Mouse (Mus musculus): Measurements from ENCODE around the gene Il13ra1.
A peak's percentile ranks its signal among the peaks of the same experiment; 100 is the strongest.

The Il13ra1 gene

DNA sequence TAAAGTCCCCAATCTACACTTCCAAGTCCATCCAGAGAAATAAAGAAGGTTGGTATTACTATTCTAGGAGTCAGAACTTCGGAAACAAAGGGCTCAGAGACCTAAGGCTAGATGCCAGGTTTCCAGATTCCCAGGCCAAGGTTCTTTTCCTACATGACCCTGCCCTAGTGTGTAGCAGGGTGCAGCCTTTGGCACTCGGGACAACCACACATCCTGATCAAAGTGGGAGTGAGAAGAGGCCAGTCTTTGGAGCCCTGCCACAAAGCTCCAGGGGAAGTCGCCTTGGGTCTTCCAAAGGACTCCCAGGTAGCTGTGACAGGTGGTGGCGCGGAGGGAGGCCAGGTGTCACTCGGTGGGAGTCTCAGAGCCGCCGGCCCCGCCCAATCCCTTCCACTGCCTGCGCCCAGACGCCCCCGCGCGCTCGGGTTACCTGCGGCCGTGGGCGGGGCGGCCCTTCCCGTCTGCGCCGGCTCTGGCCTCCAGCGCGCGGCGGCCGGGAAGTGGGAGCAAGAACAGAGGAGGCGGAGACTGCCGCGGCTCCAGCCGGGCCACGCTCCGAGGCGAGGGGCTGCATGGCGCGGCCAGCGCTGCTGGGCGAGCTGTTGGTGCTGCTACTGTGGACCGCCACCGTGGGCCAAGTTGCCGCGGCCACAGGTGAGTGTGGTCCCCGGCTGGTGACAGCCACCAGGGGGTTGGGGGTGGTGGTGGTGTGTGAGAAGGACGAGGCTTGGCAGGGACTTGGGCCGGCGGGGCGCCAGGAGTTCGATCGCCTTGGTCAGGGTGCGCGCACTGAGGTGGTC lies at the start of gene Il13ra1:
Il13ra1 (plus strand) TSS at position 489 of the 800 bp plus-strand sequence.
- DNase-seq (ENCODE audit: low spot score), result peak; percentile 3

DNA sequence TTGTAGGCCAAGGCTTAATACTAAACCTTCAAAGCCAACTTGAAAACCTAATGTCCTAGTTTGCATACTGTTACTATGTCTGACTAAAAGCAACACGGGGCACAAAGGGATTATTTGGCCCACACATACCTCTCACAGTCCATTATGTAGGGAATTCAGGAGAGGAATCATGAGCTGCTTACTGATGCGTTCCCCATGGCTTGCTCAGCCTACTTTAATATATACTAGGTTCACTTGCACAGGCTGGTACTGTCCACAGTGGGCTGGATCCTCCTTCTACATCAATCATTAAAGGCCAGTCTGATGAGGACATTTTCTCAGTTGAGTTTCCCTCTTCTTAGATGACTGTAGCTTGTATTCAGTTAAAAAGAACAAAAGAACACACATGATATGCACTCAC lies 37.9 kb upstream of the Il13ra1 start:
- no peak for DNase-seq (ENCODE audit: low spot score)

DNA sequence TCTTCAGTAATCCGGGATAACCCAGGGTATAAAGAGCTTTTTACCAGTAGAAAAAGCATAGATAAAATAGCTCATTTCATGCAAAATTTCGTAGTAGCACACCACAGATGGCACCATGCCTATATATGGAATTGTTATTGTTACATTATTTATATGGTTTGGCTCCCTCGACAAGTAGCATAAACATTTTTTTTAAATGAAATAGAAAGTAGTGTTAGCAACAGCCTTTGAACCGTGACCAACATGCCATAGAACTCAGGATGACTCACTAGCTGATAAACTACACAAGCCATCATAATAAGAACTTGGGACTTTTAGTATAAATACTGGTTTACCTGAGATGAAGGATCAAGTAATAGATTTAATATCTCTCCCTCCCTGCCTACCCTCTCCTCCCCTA lies 34.7 kb upstream of the Il13ra1 start:
- DNase-seq (ENCODE audit: low spot score), result no peak

DNA sequence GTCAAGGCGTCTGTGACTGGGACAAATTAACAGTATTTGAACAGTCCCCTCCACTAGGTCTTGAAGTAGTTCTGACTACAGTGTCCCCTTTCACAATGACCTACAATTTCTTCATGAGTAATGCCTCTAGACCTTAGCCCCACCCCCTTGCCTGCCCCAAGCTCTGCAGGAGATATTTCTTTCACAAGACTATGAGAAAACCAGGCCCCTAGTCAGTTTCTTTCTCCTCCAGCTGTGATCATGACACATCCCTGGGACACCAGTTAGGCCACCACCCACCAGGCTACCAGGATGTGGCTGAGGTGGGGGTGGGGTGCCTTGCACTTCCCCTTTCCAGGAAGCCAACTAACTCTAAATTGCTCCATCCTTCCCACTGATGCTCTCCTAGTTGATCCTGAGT lies 29.0 kb upstream of the Il13ra1 start:
- DNase-seq (ENCODE audit: low spot score), result peak; percentile 33

DNA sequence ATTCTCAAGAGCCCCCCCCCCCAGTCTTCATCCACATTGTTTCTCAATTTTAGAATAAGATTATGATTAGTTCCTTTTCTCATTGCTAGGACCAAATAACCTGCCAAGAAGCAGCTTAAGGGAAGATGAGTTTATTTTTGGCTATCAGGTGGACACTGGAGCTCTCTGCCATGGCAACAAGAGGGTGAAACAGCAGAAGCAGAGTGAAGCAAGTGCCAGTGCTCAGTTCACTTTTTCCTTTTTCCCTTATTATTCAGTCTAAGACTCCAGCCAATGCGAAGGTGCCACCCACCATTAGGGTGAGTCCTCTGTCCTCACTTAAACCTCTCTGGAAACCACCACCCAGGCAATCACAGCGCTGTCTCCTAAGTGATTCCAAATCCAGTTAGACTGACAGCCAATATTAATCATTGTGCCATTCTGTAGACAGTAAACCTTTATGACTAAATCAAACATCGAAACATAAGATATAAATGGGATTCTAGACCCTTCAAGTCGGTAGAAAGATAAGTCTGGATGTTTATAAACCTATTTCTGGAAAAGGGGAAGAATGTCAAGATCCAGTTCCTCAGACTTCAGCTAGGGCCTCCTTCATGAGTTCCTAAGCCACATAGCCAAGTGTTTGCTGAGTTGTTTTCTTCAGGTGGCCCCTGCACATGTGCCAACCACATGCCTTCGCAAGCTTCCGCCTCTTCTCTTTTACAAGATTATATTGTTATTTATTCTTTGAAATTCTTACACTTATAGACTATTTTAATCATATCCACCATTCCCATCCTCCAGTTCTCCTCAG lies 23.2 kb upstream of the Il13ra1 start:
- no peak for DNase-seq (ENCODE audit: low spot score)

DNA sequence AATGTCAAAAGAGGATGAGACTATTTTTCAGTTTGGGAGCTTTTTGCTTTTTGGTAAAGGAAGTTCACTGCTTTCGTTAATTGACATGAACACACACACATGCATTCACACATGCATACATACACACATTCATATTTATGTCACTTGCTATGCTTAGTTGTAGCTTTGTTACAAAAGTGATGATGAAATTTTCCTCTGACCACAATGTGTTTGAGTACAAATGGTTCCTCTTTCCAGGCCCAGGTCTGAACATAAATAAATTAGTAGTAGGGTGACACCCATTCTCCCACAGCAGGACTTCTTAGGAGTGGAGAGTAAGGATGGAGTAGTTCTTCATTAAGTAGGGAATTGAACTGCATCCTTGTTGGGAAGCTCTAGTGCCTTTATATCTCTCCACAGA lies 11.0 kb upstream of the Il13ra1 start:
- no peak for DNase-seq (ENCODE audit: low spot score)

DNA sequence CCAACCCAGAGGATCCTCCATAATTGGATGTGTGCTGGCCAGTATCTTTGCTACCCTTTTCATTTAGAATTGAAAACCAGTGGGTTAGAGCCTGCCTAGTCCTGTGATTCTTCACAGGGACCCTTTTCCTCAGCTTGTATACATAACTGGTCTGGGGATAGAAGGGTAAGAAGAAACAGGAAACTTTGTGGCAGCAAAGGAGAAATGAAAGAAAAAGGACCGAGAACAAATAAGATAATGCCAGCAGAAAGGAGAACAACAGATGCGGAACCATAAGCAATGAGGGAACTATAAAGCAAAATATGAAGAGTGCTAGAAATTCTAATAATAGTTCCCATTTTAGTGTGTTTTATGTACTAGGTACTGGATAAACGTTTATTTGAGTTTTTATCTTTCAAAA lies 10.6 kb upstream of the Il13ra1 start:
- DNase-seq (ENCODE audit: low spot score), result no peak

DNA sequence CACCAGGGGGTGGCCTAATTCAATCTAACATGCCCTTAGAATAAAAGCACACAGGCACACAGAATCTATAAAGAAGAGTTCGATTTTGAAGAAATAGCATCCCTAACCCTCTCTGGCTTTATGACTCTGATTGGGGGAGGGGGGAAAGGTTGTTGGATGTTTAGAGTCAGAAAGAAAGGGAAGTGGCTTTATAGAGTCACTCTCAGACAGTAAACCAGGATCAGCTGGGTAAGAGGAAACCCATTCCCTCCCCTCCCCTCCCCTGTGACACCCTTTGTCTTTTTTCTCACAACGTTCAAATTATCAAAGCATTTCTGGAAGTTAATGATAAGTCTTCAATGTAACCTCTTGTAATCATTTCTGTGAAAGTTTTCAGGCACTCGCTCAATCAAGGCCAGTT lies 3.3 kb upstream of the Il13ra1 start:
- DNase-seq (ENCODE audit: low spot score), result no peak

DNA sequence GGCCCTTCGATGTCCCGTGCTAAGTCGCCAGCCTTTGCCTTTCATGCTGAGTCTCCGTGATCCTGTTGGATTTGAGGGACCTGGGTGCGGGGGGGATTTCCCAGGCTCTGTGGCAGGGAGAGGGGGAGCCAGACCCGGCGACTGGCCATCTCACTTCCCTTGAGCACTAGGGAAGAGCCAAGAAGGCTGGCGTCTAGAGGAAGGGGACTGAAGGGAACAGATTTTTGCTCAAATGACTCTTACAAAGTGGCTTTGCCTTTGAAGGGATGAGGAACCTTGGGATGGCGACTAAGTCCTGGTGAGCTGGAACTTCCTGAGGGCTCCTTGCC lies 476 bp downstream of the Il13ra1 start:
- DNase-seq (ENCODE audit: low spot score), result no peak

DNA sequence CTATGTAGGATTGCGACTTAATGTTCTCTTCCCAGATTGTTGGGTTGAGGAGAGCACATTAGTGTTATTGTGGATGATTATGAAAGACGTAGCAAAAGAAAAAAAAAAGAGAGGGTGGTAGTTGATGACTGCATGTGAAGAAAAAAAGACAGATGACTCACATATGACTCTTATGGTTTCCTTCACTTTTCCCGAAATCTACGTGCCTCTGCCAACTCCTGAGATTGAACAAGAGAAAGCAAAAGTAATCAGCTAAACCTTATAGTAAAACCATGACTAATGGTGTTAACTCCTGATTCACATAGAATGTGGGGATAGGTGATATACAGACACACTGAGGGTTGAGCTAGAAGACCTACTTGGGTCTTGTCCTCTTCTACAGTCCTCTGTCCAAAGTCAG lies 3.3 kb downstream of the Il13ra1 start:
- DNase-seq (ENCODE audit: low spot score), result no peak

DNA sequence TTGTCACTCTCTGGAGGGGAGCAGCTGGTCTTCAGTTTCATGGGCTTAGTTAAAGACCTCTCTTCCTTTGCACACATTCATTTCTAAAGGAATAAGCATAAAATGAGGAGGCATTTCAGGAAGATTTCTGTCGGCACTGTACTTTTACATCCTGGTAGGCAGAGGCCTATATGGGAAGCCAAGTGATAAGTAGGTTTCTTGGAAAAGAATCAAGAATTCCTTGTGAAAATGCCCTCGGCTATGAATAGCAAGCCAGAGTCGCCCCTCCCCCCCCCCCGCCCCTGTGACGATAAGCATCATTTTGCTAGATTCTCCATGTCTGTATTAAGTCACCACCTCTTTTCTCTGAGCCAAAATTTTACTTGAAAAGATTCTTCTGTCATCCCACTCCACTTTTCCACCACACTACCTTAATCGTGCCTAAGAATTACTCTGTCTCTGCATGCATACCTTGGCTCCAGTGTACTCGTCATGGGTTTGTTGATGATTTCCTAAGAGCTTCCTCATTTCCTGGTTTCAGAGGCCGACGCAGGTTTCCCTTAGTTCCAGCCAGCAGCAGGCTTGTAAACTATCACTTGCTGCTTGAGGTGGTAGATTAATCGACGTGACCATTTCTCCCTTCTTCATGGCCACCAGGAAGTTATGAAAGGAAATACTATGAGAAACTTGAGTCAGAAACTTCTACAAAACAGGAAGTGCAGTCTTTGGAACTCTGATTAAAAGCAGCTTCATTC lies 17.3 kb downstream of the Il13ra1 start:
- no peak for DNase-seq (ENCODE audit: low spot score)

DNA sequence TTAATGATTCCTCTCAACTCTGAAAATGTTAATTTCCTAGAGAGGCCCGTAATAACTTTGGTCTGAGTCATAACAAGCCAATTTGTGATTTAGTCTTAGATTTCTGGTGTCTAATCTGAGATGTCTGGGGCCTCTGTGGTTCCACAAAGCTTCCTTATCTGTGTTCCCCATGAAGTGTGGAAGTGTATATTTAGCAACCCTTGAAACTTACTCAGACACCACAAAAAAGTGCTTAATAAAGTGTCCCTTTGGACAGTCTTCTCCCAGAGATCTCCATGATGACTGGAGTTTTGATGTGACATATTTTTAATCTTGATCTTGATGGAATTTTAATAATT lies 17.8 kb downstream of the Il13ra1 start:
- DNase-seq (ENCODE audit: low spot score), result no peak

DNA sequence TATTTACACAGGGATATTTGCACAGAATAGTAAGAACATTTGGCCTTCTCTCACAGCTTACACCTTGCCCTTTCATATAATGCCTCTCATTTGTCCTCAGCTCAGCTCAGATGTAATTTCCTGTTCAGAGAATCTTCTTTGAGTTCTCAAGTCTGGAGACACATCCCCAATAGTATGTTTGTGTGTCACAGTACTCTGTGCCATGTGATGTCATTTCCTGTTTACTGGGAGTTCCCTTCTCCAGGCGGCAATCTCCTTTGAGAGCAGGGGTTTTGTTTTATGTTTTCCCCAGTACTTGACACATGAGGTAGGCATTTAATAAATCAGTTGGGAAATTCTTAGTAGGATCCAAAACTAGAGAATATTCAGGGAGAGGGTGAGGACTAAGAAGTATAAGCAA lies 24.4 kb downstream of the Il13ra1 start:
- DNase-seq (ENCODE audit: low spot score), result peak; percentile 2

DNA sequence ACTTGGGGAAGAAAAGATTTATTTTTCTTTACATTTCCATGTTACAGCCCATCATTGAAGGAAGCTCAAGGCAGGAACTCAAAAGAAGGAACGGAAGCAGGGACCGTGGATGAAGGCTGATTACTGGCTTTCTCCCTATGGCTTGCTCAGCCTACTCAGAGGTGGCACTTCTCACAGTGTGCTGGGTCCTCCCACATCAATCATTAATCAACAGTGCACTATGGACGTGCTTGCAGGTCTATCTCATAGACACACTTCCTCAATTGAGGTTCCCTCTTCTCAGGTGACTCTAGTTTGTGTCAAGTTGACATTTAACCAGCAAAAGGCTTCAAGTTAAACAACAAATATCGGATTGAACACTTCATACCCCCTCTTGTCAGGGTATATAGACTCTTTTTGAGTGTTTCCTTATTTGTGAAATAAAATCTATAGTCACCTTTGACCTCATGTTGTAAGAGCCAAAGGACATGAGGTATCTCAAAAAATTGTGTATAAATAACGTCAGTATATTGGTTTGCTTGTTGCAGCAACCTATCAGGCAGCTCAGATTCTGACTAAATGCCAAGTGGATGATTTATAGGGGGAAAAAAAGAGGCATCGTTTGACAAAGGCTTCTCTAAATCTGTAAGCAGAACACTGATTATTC lies 30.2 kb downstream of the Il13ra1 start:
- DNase-seq (ENCODE audit: low spot score), result no peak

DNA sequence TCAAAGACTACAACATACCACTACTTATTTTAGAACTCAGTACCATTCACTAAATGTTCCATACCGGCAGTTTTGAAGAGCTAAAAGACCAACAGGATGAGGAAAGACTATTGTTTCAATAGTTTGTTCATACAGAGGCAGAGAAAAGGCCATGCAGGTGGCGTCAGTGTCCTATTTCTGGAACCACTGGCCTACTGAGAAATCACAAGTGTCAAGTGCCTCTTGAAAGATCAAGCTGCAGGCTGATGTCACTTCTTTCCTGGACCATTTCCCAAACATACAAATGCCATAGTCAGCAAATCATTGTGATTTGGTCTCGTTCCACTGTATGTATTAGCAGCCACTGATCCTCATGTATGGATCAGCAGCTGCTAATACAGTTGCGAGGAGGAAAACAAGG lies 34.8 kb downstream of the Il13ra1 start:
- DNase-seq (ENCODE audit: low spot score), result no peak

DNA sequence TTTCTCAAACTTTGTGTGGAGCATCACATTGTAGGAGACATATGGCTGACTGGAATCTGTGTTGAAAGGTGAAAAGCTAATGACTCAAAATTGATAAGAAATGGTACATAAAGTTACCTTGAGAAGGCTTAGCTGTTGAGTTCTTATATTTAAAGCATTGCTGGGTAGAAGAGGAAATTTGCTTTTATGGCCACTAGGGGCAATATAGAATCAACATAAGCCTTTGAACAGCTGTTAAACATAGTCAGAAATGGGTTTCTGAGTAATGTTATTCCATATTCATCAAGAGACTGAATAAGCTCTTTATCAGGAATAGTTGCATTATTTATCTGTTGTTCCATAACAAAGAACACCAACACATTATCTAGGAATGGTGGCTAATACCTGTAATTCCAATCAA lies 38.2 kb downstream of the Il13ra1 start:
- no peak for DNase-seq (ENCODE audit: low spot score)

DNA sequence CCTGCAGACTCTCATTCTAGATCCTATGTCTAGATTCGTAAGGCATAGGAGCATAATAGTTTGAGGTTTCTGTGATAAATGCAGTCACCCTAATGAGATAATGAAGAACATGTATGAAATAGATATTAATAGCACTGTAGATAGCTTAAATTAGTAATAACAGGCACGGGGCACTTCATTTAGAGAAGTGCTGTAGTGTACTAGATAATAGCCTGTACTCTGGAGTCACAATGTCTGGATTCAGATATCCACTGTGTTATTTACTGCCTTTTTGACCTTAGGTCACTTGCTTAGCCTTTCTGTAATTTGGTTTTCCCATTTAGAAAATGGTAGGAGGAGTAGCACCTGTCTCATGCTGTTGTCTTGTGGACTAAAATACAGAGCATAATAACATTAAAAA lies 44.8 kb downstream of the Il13ra1 start:
- DNase-seq (ENCODE audit: low spot score), result no peak

DNA sequence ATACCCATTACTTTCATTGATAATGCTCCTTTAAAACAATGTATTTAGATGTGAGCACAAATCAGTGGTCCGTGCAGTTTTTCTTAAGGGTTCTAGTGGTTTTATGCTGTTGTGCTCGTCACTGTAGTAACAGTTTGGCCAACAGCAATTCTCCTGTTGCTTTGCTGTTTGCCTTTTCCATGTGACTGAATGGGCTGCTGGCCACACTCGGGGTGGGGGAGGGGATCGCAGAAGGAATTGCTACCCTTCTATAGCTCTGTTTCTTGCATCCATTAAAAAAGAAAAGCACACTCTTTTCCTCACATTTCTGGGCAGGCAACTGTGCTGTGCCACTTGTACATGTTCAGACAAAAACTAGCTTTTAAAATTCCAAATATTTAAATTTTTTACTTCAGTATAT lies 49.7 kb downstream of the Il13ra1 start:
- no peak for DNase-seq (ENCODE audit: low spot score)

DNA sequence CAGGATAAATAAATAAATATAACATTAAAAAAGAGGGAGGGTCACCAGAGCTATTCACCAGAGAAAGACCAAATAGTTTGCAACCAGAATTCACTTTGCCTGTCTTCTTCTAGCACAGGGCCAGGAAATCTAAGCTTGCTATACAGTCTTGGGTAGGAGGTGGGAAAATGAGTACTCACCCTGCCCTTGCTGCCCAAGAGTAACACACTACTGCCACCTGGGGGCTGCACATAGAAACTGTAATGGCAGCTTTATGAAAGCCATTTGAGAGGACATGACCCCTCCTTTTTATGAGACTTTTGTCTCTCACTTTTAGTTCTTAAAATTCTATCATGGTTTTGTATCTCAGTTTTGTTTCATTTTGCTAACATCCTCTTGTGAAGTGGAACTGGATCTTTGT lies 71.7 kb downstream of the Il13ra1 start:
- DNase-seq (ENCODE audit: low spot score), result peak; percentile 63

DNA sequence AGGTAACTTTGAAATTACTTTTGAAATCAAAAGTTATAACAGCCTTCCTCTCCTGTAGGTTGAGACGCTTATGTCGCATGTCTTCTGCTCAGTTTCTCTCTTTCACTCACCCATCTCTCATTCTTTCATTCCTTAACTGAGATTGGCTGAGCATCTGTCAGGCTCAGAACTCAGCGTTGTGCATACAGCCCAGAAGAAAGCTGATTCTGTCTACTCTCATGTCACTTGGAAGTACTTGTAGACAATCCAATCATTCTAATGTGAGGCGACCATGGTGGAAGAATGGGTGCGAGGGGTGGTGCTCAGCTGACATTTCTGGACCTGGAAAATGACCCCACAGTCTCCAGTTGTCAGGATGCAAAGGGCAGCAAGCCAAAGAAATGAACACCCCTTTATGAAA lies 74.1 kb downstream of the Il13ra1 start:
- no peak for DNase-seq (ENCODE audit: low spot score)

DNA sequence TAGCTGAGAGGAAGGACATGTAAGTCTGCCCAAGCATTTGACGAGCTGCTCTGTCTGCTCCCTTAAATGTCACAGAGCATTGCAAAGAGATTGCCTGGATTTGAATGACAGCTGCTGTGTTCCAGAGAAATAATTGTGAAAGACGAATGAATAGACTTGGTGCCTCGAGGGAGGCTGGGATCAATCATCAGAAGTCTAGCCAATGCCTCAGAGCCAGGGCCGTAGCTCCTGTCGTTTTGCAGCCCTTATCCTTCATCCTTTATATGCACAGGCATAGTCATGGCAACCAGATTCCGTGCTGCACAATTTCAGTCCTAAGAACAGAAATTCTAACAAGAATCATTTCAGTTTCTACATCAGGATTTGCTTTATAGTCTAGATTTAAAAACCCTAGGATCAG lies 74.5 kb downstream of the Il13ra1 start:
- no peak for DNase-seq (ENCODE audit: low spot score)

DNA sequence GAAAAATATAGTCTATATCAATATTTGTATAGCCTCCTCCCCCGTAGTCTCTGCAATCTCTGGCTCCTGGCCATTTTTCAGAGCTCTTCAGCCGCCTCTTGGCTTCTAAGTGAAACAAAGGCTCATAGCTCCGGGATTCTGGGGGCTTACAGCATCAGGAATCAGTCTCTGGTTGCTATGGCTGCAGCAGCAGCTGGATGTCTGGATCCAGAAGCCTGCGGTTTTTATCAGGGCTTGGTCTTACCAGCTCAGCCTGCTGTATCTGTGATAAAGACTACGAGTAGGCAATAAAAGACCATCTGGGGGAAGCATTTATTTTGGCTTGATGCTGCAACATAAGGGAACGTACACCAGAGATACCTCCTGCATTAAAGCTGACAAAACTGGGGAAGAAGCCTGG lies 82.0 kb downstream of the Il13ra1 start:
- no peak for DNase-seq (ENCODE audit: low spot score)
